Mouse (Mus musculus) cerebellum, adult 18-20 months (tissue): ENCODE data around the gene Cers3.

ENCODE experiments used
- DNase-seq, 2 experiments: peaks; one replicate each; pipeline ENCODE4 v3.0.0; 2021

The Cers3 gene

DNA sequence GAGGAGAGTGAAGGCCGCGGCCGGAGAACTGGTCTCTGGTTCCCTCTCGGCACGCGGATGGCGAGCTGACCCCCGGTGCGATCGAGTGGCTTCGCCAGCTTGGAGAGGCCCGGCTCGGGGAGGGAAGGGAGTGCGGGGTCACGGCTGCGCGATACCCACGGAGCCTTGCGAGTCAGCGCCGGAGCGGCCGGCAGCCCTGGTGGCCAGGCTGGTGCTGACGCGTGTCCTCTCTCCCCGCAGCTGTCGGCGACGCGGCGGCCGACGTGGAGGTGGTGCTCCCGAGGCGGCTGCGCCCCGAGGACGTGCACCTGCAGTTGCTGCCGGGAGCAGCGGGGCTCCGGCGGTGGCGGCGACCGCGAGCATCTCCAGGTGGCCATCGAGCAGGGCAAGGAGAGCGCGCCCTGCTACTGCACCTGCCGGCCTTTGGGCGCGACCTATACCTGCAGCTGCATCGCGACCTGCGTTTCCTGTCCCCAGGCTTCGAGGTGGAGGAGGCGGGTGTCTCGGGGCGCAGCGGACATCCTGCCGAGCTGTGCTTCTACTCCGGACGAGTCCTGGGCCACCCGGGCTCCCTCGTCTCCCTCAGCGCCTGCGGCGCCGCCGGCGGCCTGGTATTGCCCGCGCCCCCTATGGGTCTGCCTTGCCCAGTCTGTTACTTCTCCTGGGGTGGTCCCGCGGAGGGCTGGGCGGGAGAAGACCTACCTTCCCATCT, 96.9 kb downstream of the Cers3 start:
- peak; percentile 39 to 45 for DNase-seq

GRCm38 (mm10) chr7:66841165-66841564, 97.9 kb downstream of the Cers3 start:
- DNase-seq = peak; percentile 13 to 15

DNA sequence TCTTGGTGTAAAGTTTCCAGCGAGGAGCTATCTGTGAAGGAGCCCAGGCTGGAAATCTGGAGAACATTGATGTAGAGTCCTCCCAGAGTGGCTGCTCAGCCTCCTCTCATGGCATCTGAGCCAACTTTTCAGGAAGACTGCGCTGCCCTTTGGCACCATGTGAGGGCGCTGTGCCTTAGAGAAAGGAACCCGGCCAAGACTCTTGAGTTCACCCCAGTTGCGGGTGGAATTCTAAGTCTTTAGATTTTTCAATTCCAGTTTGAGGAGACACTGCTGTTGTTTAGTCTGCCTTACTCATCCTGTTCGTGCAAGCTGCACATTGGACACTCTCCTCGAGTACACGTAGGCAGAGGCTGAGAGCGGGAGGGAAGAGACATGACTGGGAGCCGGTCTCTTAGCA, 98.7 kb downstream of the Cers3 start:
- peak; percentile 53 to 64 for DNase-seq

GRCm38 (mm10) chr7:66843846-66844245, 100.5 kb downstream of the Cers3 start:
- no peak for DNase-seq

- no peak for DNase-seq
Measured at GRCm38 (mm10) chr7:66846582-66846981, 103.3 kb downstream of the Cers3 start.

GRCm38 (mm10) chr7:66847299-66847698, 104.0 kb downstream of the Cers3 start:
- DNase-seq = no peak

DNA sequence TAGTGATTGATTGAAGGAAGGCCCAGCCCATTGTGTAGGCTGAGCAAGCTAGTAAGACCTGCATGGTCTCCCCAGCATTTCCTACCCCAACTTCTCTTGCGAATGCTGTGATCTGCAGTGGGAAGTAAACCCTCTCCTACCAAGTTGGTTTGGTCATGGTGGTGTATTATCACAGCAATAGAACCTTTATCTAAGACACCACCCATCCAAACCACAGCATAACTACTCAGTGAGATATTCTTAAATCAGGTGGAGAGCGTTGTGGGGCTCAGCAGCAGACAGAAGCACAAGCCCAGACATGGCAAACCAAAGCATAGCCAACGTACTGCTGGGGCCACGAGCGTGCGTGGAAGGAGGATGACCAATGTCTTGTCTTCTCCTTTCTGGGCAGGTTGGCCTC, 106.0 kb downstream of the Cers3 start:
- DNase-seq = no peak

GRCm38 (mm10) chr7:66852164-66852563, 108.9 kb downstream of the Cers3 start:
- DNase-seq = no peak

- no peak for DNase-seq
Measured at GRCm38 (mm10) chr7:66857610-66858009, 114.3 kb downstream of the Cers3 start.

DNA sequence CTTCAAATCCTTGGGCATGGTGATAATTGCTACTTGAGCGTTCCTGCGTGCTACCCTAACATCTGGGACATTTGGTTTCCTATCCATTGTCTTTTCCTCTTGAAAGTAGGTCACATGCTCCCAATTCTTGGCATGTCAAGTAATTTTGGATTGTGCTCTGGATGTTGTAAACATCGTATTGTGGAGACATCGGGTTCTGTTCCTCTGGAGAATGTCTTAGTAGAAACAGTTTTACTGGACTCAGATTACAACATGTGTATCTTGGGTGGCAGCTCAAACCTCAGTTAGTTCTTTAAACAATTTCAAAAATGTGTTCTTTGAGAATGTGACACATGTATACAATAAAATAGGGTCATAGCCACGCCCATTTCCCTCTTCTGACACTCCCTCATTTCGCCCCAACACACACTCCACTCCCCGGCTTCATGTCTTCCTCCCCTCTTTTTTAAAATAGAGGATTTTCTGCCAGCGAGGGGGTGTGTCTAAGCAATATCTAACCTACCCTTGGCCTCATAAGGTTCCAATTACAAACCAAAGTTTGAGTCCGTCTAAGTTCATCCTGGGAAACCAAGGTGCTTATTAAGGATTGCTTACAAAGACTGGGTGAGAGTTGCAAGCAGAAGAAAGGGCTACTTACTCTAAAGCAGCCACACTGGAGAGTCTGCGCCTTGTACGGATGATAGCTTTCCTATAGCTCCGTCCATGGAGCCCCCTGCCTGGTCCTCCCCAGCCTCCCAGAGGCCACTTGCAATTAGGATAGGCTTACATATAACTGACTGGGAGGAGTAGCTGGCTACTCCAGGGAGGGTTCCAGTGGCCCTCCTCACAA, 115.2 kb downstream of the Cers3 start:
- no peak for DNase-seq

GRCm38 (mm10) chr7:66859220-66859619, 115.9 kb downstream of the Cers3 start:
- no peak for DNase-seq

DNA sequence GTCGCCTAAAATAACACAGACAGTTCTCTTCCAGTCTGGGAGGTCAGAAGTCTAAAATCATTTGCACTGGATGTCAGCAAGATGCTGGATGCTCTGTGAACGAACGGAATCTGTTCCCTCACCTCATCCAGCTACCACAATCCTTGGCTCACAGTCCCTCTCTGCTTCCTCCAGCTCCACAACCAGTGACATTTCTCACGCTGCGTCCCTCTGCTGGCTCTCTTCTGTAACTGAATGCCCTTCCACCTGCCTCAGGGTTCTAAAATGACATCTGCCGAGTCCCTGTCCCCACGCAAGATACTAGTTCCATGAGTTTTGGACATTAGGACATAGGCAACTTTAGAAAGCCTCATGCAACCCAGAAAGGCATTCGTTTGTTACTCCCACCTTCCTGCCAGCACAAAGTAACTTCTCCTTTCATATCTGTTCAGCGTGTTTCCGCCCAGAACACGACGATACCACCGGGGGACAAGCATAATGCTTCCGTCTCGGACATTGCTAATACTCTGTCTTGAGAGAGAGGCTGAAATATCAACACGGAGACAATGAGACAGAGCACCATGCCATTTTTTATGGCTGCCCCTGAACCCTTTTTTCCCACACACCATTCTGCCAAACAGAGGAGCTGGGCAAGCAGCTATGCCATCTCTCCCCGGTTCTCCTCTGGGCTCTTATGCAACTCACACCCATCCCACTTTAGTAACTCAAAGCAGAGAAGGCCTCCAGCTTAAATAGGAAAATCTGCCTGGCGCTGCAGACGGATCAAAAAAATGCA, 123.8 kb downstream of the Cers3 start:
- peak; percentile 7 to 12 for DNase-seq

- peak; percentile 7 to 14 for DNase-seq
Measured at GRCm38 (mm10) chr7:66867719-66868501, 124.6 kb downstream of the Cers3 start.

GRCm38 (mm10) chr7:66871520-66871919, 128.2 kb downstream of the Cers3 start:
- DNase-seq = no peak

GRCm38 (mm10) chr7:66871940-66872511, 128.7 kb downstream of the Cers3 start:
- no peak for DNase-seq

DNA sequence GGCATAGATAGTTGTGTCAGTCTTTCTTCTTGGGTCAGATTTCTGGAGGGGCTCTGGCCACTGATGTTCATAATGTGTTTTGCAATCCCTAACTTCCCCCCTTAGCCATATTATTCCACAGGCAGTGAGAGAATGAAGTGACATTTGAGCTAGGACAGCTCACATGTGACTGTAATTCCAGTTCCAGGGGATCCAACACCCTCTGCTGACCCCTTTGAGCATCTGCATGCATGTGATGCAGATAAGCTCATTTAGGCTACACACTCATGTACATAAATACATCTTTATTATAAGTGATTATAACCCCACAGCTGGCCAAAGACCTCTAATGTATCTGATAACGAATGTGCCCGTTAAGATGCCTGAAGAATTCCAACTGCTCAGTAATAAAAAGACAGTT, 129.9 kb downstream of the Cers3 start:
- no peak for DNase-seq
